Mouse (Mus musculus): ENCODE measurements around the gene Tmem117. TPM values are rescaled to one million over a fixed set of nuclear protein-coding genes. Genes with fewer than 3 reads are reported as not detected.
A peak's percentile ranks its signal among the peaks of the same experiment; 100 is the strongest.

The Tmem117 gene
- total RNA-seq, 2 experiments from 2014 or later = 9.5 to 9.9 TPM

DNA sequence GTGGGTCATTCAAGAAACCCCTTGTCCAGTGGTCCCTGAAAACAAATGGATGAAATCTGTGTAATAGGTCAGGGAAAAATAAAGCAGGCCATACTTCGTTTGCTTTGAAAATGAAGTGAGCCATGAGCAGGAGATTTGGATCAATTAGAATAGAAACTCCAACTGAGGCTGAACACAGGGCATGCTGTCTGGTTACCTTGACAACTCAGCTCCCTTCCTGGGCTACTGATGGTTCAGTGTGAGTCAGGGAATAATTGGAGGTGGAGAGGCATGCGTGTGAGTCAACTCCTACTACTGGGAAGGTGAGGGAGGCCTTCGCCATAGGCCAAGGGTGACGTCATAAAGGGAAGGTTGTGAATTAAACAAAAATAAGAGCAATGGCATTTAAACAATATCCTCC is 103.1 kb downstream of the Tmem117 start:
- intact Hi-C loops (cut with DNase I) = no loop called here
- DNase-seq = no peak

DNA sequence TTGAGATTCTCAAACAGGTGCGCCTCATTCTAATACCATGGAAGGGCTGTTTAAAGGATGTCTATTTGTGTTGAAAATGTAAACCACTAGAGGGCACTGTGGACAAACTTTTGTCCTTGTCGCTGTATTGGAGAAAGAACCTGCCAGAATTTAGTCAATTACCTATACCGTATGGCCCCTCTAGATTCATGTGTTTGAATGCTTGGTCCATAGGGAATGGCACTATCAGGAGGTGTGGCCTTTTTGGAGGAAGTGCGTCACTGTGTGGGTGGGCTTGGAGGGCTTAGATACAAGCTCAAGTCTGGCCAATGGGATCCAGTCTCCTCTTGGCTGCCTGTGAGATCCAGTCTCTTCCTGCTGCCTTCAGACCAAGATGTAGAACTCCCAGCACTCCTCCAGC is 140.2 kb downstream of the Tmem117 start:
- DNase-seq = peak; percentile 37
- intact Hi-C loops (cut with DNase I) = loop anchor here (2.0 to 10.0 kb wide), 2 partner anchors 756 to 806 kb away; partner anchors contain the start of gene Nell2

DNA sequence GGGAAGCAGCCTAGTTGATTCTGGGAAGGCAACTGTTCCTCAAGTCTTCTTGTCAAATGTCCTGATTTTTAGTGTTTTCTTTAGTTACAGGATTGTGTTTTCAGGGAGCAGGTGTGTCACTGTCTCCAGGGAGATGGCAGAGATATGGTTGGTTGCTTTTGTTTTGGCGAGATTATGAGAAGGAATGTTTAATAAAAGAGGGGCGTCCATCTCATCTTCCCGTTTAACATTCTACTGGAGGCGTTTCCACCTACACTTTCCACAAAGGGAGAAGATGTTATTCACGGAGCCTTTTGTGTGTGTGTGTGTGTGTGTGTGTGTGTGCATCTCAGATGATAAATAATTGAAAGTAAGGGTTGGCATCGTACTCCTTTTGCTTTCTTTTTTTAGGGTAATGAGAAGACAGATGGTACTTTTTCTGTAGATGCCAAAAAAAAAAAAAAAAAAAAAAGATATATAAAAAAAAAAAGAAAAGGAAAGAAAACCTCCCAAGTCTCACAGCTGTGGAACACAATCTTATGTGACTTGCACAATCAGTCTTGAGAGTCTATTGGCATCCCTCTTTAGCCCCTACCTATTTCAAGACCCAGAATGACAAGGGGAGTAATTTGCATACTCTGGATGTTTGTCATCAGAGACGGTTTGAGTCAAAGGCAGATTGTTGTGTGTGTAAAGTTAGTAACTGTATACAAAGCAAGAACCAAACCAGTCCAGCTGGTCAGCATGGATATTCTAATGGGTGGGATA is 142.0 kb downstream of the Tmem117 start:
- intact Hi-C loops (cut with DNase I) = loop anchor here (10.0 kb wide), 1 partner anchor 304 kb away; no protein-coding TSS in a partner anchor

DNA sequence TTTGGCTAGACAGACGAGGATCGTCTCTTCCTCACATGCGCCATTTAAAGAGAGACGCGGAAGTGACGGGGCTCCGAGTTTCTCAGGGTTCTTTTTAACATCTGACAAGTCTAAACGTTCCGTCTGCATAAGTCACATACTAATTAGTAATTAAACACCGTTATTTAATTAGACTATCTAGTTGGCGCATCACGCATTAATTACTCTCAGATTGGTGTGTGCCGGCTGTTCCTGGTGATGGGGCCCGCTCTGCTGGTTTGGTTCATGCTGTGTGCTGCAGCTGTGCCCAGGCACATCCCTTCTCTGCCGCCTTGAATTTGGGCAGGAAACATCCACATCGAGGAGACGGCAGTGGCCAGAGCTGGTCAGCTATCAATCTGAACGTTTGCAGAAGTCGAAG is 142.7 kb downstream of the Tmem117 start:
- peak; percentile 48 for DNase-seq
- intact Hi-C loops (cut with DNase I) = loop anchor here (10.0 kb wide), 1 partner anchor 303 kb away; no protein-coding TSS in a partner anchor

More for the DNA sequence above, 142.0 kb downstream of the Tmem117 start:
- no peak for DNase-seq

DNA sequence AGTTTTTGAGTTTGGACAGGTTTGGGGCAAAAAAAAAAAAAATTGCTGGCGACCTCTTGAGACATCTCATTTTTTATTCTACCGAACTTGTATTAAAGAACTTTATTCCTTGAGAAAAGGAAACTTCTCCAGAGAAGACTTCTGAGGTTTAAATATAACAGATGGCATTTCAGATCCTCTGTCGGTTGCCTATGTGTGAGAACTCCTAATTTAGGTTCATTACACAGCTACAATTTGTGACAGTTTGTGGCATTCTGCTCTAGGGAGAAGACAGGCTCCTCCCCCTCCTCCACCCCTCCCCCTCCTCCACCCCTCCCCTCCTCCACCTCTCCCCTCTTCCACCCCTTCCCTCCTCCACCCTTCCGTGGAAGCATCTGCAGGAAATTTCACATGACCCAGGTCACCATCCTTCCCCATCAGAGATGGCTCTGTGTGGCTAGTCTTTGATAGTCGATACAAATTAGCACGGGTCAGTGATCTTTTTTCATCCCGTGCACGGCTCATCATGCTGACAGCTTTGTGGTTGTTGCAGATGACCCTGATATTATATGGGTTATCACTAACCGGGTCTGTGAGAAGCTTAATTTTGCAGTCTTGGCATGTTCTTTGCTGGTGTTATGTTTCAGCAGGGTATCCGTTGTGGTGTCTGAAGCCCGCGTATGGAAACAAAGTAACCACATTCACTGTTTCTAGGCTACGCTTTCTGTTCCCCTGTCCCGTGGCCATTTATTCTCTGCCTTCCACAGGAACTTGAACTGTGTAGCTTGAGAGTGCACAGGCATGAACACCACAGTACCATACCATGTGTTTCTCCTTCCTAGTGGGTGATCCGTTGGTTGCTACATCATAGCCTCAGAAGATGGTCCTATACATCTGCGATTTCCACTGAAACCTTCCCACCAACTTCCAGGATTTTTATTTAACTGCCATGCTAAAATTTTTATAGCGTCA is 147.4 kb downstream of the Tmem117 start:
- DNase-seq = no peak
- intact Hi-C loops (cut with DNase I) = loop anchor here (10.0 kb wide), 1 partner anchor 298 kb away; no protein-coding TSS in a partner anchor

DNA sequence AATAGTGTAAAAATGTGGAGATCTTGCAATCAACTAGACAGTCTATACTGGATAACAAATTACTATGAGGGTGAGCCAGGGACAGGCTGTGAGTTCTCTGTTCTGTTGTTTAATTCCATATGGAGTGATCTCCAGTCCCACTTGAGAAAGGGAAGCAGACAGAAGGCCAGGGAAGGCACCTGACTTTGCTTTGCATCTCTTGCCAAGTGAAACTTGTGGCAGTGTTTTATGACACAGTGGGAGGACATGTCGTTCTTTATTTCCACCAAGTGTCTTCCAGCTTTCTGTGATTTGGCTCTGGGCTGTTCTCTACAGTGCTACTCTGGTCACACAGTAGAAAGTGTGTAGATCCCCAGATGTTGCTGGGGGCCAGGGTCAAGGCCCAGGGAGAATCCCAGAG is 152.5 kb downstream of the Tmem117 start:
- DNase-seq = no peak
- intact Hi-C loops (cut with DNase I) = no loop called here

DNA sequence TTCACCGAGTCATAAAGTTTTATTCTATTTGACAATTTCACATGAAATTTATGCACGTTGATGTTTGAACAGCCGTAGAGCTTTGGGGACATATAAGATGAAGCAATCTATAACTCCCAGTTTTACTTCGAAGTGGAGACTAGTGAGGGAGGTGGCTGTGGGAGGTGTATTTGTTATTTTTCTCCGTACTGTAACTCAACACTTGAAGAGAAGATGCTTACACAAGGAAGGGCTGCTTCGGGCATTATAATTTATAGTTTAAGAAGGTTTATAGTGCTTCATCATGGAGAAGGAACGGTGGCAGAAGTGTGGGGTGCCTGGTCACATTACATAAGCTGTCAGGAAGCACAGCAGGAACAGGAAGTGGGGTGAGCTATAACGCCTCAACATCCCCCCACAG is 164.4 kb downstream of the Tmem117 start:
- DNase-seq = no peak
- intact Hi-C loops (cut with DNase I) = no loop called here

DNA sequence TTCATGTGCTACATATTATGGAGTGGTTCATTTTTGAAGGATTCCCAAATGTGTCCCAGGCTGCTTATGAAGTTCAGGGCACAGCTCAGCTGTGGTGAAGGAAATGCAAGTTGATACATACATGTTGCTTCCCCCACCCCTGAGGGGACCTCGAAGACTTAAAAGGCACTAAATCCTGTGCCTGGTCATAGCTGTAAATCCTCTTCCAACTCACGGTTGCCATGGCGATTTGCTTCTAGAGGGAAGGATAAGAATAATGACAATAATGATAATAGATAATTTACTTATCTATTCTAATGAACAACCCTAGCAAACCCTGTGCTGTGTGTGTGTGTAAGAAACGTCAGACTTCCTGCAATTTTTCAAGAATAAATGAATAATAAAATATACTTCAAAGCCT is 166.5 kb downstream of the Tmem117 start:
- intact Hi-C loops (cut with DNase I) = no loop called here
- no peak for DNase-seq

DNA sequence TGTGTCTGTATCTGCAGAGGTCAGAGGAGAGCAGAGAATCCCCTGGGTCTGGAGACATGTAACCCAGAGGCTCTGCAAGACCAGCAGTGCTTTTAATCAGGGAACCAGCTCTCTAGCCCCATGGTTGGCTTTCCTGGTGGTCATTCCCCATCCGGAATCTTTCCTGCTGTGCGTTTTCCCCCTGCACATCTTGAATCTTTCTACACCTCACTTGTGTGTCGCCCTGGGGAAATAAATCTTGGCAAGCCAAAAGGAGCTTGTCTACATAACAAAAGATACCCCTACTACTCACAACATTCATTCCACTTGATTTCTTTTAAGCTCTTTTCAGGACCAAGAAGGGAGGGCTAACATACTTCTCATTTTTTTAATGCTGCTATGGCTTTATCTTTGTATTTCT is 169.2 kb downstream of the Tmem117 start:
- intact Hi-C loops (cut with DNase I) = no loop called here

DNA sequence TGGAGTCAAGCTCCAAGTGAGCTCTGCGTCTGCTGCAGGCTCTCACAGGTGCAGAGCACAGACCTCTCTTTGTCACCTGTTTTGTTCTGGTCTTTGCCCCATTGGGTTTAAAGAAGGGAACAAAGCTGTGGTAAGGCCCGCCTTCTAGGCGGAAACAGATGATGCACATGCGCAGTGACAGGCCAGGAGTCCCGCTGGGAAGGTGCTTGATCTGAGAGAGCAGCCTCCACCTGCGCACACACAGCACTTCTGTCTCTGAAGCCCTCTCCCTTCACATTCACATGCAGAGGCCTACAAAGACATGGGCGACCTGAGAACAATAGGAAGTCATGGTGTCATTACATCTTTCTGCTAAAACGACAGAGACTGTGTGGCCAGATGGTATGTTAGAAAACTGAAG is 172.4 kb downstream of the Tmem117 start:
- intact Hi-C loops (cut with DNase I) = no loop called here
- DNase-seq = no peak

More for the DNA sequence above, 169.2 kb downstream of the Tmem117 start:
- DNase-seq = no peak

DNA sequence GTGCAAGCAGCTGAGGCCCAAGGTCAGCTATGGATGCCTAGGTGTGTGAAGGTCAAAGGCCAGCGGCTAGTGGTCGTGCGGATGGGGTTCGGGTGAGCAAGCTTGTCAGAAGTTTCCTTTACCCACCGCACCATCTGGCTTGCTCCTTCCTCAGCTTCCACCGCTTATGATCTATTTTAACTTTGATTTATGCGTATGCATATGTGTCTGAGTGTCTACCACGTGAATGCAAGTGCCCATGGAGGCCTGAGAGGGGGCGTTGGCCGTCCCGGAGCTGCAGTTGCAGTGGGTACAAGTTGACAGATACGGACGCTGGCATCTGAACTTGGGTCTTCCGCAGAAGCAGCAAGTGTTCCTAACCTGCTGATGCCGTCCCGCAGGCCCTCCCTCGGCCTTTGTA is 173.8 kb downstream of the Tmem117 start:
- no peak for DNase-seq

DNA sequence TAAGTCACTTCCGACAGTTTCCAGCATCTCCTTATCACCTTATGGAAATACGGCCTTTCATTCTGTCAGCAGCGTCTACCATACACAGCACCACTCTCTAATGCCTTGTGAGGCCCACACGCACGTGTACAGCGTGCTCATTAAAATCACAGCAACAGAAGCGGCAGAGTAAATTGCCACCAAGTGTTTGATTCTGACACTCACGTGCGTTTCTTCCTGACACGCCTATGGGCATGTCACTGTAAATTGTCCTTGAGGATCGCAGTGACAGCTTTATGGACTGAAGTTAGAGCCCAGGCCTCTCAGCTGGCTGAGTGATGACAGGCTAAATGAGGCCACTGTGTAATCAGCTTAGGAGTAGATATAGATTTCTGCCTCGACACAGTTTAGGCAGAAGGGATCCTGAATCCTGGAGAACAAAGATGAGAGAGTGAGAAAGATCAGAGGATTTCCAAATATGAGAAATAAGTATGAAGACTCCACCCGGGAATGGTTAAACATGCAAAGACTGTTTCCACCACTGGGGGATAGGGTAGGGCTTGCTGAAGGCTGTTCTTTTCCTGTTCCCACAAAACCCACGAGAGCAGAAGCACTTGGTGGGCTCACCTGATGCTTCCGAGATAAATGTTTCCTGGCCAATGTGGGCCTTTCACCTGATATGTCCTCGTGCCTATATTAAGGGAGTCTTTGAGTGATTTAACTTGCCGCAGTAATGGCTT is 174.8 kb downstream of the Tmem117 start:
- DNase-seq = no peak
- intact Hi-C loops (cut with DNase I) = no loop called here

More for the DNA sequence above, 173.8 kb downstream of the Tmem117 start:
- intact Hi-C loops (cut with DNase I) = no loop called here

DNA sequence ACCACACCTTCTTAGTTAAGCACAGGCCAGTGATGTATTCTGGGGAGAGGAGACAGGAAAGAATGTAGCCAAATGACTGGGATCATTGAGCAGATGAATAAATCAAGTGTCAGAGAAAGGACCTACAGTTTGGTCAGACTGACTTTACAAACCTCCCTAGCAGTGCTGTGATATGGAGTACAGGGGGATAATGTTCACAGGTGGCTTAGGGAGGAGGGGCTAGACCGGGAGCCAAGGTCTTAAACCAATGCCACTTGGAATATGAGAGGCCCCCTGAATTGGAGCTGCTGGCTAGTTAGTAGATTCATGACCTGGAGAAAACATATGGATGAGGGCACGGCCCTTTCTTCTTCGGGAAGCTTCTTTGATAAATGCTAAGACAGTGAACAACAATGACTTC is 177.0 kb downstream of the Tmem117 start:
- intact Hi-C loops (cut with DNase I) = no loop called here
- DNase-seq = no peak

DNA sequence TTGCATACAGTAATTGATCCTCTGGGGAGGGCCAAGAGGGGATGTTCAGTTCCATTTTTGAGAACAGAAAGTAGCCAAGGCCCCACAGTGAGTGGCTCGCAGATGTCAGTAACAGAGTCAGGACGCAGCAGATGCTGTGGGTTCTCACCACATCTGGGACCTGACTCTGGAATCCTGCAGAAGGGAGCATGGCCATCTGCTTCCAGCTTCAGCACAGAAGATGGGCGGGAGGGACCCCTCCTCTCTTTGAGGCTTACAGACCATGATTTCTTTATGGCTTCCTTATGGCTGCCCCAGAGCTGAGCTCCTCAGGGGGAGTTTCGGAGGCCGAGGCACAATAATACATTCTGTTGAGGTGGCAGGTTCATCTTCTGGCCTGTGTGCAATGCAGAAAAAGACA is 182.5 kb downstream of the Tmem117 start:
- DNase-seq = no peak
- intact Hi-C loops (cut with DNase I) = no loop called here

DNA sequence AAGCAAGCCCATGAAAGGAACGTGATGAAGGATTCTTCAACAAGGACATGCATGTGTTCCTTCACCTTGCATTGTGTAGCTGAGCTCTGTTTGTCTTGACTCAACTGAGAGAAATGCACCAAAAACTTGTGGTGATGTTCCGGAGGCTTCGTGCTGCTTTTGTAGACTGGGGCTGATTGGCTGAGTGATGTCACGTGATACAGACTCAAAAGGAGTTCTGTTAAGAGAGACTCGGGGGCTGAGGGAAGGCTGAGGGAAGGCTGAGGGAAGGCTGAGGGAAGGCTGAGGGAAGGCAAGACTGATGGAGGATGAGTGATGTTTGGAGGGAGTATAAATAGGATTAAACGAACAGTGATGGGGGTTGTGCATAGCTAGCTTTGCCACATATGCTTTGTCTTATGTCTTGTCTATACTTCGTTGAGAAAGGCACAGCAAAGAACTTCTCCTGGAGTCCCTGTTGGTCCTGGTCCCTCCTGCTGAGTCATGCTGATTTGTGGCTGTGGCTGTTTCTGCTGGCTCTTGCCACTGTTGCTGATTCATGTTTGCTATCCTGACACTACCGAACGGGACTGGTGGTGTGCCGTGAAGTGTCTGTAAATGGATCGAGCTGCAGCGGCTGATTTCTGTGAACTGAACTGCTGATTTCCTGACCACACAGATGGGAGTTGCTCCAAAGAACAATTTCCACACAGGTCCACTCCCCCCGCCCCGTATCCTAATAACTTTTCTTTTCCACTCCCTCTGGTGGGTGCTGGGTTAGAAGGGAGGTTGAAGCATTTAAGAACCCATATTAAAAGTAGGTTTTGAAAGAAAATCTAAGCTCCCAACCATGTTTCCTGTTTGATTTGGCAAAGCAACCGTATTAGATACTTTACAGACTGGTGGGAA is 185.4 kb downstream of the Tmem117 start:
- intact Hi-C loops (cut with DNase I) = no loop called here
- no peak for DNase-seq

DNA sequence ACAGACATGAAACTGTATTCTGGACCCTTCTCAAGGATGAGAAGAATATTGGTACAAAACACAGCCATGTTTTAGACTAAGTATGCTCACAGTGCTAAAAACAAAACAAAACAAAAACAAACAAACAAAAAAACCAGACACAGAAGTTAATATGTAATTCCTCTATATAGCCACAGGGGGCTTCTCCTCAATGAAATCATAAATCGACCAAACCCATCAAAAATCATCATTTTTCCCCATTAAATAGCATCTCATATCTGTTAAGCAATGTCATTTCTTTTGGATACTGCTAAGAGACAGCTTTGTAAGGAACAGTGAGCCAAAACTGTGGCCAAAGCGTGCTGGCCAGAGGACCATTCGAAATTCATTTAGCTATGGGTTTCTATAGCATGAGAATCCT is 206.6 kb downstream of the Tmem117 start:
- intact Hi-C loops (cut with DNase I) = no loop called here
- DNase-seq = no peak

DNA sequence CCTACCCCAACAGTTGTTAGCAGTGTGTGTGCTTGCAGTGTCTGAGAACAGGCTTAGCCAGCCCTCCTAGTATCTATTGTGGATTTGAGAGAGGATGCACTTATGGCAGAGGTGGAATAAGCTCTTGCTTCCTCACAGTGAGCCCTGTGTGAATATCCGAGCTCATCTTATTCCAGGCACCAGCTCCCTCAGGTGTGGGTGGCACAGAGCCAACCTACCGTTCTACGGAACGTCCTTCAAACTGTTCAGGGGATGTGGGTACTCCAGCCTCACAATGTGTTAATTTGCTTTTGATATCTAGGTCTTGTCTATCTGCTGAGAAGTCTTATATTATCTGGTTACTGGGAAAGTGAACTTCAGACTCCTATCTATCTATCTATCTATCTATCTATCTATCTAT is 209.6 kb downstream of the Tmem117 start:
- intact Hi-C loops (cut with DNase I) = no loop called here
- peak; percentile 27 for DNase-seq

DNA sequence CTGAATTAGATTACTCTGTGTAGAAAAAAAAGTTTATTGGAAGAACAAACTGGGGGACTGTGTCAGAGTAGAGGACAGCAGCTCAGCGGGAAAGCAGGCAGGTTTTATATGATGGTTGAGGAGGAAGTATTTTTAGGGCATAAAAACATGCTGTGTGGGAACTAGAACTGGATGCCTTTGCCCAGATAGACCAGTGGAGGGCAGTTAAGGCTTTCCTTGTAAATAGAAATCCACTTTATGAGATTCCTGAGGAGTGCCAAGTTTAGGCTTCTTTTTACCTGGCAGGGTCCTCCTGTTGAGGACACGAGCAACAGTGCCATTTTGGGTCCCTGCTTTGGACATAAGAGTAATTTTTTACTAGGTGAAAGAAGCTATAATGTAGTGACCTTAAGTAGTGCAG is 218.5 kb downstream of the Tmem117 start:
- intact Hi-C loops (cut with DNase I) = loop anchor here (10.0 kb wide), 1 partner anchor 347 kb away; no protein-coding TSS in a partner anchor
- no peak for DNase-seq

DNA sequence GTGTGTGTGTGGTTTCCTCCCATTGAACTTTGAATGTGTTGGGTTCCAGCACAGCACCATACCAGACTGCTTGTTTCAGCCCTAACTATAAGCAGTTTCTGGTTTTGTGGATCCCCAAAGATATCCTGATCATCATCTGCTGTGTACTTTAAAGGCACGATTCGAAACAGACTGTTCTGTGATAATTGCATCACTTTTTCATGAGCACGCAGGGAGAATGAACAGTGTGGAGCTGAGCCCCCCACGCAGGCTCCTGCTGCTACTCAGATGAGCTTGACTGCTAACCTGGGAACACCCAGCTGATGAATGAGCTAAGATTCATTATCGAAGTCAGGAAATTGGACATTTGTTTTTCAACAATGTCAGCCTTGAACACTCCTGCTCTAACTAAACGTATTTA is 230.6 kb downstream of the Tmem117 start:
- DNase-seq = no peak
- intact Hi-C loops (cut with DNase I) = loop anchor here (10.0 kb wide), 1 partner anchor 665 kb away; the partner anchor contains the start of gene Nell2

DNA sequence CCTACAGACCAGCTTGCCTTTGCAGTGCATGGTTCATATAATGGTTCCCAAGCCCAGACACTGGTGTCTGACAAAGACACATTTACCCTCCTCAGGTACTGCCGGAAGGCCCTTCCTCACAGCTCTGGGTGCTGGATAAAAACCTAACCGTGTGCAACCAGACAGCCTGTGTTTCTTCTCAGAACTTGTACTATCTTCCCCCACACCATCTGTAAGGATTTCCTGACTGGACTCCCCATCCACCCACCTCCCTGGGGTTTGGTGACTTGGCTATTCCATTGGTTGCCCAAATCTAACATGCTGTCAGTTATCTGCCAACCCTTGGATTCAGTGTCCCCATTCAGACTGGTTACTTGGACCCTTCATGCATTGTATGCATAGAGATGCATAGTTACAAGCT is 232.1 kb downstream of the Tmem117 start:
- DNase-seq = no peak
- intact Hi-C loops (cut with DNase I) = no loop called here

All from left cerebral cortex, postnatal 4 days (tissue).